Mouse (Mus musculus): Measurements from ENCODE around the gene Hdhd3.

GRCm38 (mm10) chr4:62468158-62468557, 35.1 kb downstream of the Hdhd3 start:
- TF ChIP-seq POLR2A (IDR thresholded peaks at IDR 0.05; ENCODE audit: insufficient read length, low read depth): no peak
- TF ChIP-seq TCF3 (IDR thresholded peaks at IDR 0.05; ENCODE audit: insufficient read length, low read depth): no peak
- TF ChIP-seq USF1 (IDR thresholded peaks at IDR 0.05; ENCODE audit: low read depth): no peak
- TF ChIP-seq E2F4 (IDR thresholded peaks at IDR 0.05; ENCODE audit: insufficient read depth): no peak
- no peak for TF ChIP-seq MAX (IDR thresholded peaks at IDR 0.05; ENCODE audit: low read depth)
- no peak for TF ChIP-seq POLR2AphosphoS2 (IDR thresholded peaks at IDR 0.05; ENCODE audit: insufficient read length, low read depth)
- no peak for TF ChIP-seq TCF12 (IDR thresholded peaks at IDR 0.05; ENCODE audit: insufficient read depth, poor library complexity, severe bottlenecking)
- no peak for TF ChIP-seq MYOG (IDR thresholded peaks at IDR 0.05; ENCODE audit: control insufficient read depth in 1 of 3, insufficient read depth in 1 of 3, insufficient read length in 2 of 3, low read depth in 2 of 3)
- no peak for TF ChIP-seq CEBPB (IDR thresholded peaks at IDR 0.05; ENCODE audit: insufficient read depth, poor library complexity, severe bottlenecking)

Data from myocyte (in vitro differentiated cells).